Mouse (Mus musculus): ENCODE measurements around the gene Clmn.

The Clmn gene

GRCm38 (mm10) chr12:104864439-104865165 lies at the start of gene Clmn:
Gene Clmn (minus strand): TSS chr12:104865076.
- DNase-seq (ENCODE audit: low read depth) = no peak

GRCm38 (mm10) chr12:104912990-104913389 lies 48.1 kb upstream of the Clmn start:
- DNase-seq (ENCODE audit: low read depth) = no peak

- no peak for DNase-seq (ENCODE audit: low read depth)
Measured at GRCm38 (mm10) chr12:104912281-104912933, 47.5 kb upstream of the Clmn start.

- DNase-seq (ENCODE audit: low read depth) = no peak
Measured at GRCm38 (mm10) chr12:104909750-104910149, 44.9 kb upstream of the Clmn start.

- DNase-seq (ENCODE audit: low read depth) = no peak
Measured at GRCm38 (mm10) chr12:104908986-104909385, 44.1 kb upstream of the Clmn start.

- DNase-seq (ENCODE audit: low read depth) = no peak
Measured at GRCm38 (mm10) chr12:104908024-104908781, 43.3 kb upstream of the Clmn start.

- no peak for DNase-seq (ENCODE audit: low read depth)
Measured at GRCm38 (mm10) chr12:104907133-104907532, 42.3 kb upstream of the Clmn start.

- DNase-seq (ENCODE audit: low read depth) = no peak
Measured at GRCm38 (mm10) chr12:104904138-104904537, 39.3 kb upstream of the Clmn start.

- DNase-seq (ENCODE audit: low read depth) = no peak
Measured at GRCm38 (mm10) chr12:104902392-104903053, 37.6 kb upstream of the Clmn start.

GRCm38 (mm10) chr12:104901320-104901719 lies 36.4 kb upstream of the Clmn start:
- DNase-seq (ENCODE audit: low read depth) = no peak

GRCm38 (mm10) chr12:104899835-104900234 lies 35.0 kb upstream of the Clmn start:
- DNase-seq (ENCODE audit: low read depth) = no peak

GRCm38 (mm10) chr12:104899161-104899560 lies 34.3 kb upstream of the Clmn start:
- DNase-seq (ENCODE audit: low read depth) = no peak

- DNase-seq (ENCODE audit: low read depth) = no peak
Measured at GRCm38 (mm10) chr12:104898718-104899117, 33.8 kb upstream of the Clmn start.

GRCm38 (mm10) chr12:104897051-104897618 lies 32.3 kb upstream of the Clmn start:
- no peak for DNase-seq (ENCODE audit: low read depth)

GRCm38 (mm10) chr12:104896640-104897039 lies 31.8 kb upstream of the Clmn start:
- DNase-seq (ENCODE audit: low read depth) = no peak

GRCm38 (mm10) chr12:104892245-104892644 lies 27.4 kb upstream of the Clmn start:
- no peak for DNase-seq (ENCODE audit: low read depth)

GRCm38 (mm10) chr12:104890066-104890465 lies 25.2 kb upstream of the Clmn start:
- DNase-seq (ENCODE audit: low read depth) = no peak

- DNase-seq (ENCODE audit: low read depth) = no peak
Measured at GRCm38 (mm10) chr12:104886104-104886503, 21.2 kb upstream of the Clmn start.

GRCm38 (mm10) chr12:104882533-104882932 lies 17.7 kb upstream of the Clmn start:
- no peak for DNase-seq (ENCODE audit: low read depth)

- no peak for DNase-seq (ENCODE audit: low read depth)
Measured at GRCm38 (mm10) chr12:104882061-104882460, 17.2 kb upstream of the Clmn start.

- no peak for DNase-seq (ENCODE audit: low read depth)
Measured at GRCm38 (mm10) chr12:104881518-104882060, 16.7 kb upstream of the Clmn start.

GRCm38 (mm10) chr12:104880367-104880766 lies 15.5 kb upstream of the Clmn start:
- no peak for DNase-seq (ENCODE audit: low read depth)
